Mouse (Mus musculus): ENCODE measurements around the gene Retn.
A peak's percentile ranks its signal among the peaks of the same experiment; 100 is the strongest.

The Retn gene

DNA sequence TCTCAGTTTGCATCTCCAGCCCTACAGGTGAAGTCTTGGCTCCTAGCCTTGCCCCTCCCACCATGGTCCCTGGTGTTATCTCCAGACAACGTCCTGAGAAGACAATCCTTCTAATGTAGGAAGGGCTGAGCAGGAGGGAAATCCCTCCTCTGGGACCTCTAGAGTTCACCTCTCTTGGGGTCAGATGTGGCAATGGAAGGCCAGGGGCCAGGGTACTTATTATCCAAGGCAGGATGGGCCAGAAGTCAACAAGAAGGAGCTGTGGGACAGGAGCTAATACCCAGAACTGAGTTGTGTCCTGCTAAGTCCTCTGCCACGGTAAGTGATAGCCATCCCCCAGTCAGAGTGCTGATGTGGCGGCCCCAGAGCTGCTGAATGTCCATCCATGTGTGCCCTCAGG, at the start of gene Retn:
Gene Retn (plus strand): TSS at position 245 of the 400 bp plus-strand sequence.
- no peak for DNase-seq

DNA sequence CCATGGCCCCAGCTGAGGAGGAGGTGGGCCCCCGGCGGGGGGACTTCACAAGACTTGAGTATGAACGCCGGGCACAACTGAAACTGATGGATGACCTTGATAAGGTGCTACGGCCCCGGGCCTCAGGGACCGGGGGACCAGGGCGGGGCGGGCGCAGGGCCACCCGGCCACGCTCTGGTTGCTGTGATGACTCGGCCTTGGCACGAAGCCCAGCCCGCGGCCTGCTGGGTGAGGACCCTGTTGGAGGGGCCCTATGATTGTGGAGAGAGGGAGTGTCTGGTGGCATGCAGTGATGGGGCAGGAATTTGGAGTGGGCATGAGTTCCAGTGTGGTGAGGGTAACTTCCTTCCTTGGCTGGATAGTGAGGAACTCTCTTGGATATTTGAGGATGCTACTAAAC, 49.0 kb upstream of the Retn start:
- DNase-seq = no peak

GRCm38 (mm10) chr8:3607822-3608221, 47.7 kb upstream of the Retn start:
- no peak for DNase-seq

DNA sequence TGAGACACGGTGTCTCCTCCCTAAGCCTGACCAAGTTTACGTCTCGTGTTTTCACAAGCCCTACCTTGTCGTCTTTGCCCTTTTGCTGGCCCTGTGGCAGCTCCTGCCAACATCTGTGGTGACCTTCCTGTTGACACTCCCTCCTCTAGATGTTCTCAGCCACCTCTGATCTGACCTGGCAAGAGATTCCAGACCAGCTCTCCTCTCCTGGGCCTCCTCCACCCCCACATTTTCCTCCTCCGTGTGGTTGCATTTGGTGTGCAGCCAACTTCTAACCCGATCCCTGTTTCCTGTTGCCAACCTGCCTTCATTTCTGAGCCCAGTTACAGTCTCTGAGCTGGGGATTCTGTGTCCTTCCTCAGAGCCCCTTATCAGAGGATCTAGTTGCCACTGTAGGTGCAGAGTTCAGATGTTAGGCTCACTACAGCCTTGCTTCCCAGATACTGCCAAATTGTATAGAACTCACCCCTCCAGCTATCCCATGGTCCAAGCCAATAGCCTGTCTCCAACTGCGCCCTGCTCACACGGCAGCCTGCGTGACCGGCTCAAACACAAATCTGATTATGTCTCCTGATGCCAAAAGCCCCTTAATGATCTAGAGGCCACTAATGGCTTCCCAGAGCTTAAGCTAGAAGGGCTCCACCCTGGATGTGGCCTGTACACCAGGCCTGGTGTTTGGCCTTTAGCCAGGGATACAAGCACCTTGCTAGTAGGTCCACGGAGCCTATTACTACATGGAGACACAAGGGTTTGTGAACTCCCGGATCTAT, 46.3 kb upstream of the Retn start:
- no peak for DNase-seq

GRCm38 (mm10) chr8:3609816-3610150, 45.8 kb upstream of the Retn start:
- no peak for DNase-seq

DNA sequence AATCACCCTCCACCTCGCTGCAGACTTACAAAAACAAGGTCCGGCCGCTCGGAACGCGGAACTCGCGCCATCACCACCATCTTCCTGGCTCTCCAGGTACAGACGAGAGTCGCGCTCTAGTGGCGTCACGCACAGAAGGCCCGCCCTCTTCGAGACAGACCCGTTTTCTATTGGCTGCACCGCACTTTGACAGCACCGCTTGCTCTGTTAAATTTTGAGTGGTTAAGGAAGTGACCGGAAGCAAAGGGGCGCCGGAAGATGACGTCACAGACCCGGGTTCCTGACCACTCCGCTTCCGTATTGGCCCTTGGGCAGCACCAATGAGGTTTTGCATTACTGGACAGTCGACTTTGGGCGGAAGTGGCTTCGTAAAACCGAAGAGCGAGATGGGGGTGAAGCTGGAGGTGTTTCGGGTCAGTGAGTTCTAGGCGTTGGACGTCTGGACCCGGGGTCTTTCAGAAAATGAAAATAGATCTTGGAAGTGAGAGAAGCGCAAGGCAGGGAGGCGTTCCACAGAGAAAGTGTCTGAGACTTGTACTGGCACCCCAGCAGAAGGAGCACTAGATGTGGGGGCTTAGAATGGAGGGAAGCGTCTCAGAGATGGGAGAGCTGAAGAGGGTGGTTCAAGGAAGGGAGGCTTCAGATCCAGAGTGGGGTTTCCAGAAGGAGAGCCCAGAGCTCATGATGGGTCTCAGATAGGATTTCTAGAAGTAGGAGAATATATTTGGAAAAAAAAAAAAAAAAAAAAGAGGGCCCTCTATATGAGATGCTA, 34.2 kb upstream of the Retn start, which contains the start of the genes Xab2 and Pet100:
Gene Xab2 (minus strand): TSS at position 118 of the 772 bp plus-strand sequence.
Gene Pet100 (plus strand): TSS at position 350 of the 772 bp plus-strand sequence.
- DNase-seq = peak; percentile 98

DNA sequence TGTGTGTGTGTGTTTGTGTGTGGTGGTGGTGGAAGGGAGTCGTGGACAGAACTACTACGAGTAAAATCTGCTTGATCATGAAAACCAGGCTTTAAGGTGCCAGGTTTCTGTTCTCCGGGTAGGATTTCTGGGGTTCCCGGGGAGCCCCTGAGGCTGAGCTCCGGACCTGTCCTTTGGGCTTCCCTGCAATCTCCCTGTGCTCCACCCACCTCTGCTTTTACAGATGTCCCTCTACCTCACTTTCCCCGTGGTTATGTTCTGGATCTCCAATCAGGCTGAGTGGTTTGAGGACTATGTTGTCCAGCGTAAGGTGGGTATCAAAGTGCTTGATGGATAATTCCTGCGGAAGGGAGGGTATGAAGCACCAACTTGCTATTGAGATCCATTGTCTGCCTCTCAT, 33.5 kb upstream of the Retn start:
- no peak for DNase-seq

- DNase-seq = no peak
Measured at GRCm38 (mm10) chr8:3625445-3625844, 30.1 kb upstream of the Retn start, which contains the start of gene Pcp2. Gene Pcp2, minus strand, starts transcription at chr8:3625545.

DNA sequence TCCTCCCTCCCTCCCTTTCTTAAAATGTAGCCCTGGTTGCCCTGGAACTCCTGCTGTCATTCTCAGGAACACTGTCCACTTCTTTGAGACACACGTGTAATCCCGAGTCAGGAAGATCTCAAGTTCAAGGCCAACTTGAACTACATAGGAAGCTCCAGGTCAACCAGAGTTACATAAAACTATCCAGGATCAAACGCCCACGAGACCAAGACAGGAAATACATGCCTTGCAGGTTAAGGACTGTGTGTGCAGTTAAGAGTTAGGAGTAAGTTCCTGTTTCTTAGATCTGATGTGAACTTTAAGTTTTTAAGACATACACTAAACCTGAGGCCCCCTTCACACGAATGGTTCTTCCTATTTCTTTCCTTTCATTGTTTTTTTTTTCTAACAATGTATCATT, 28.6 kb upstream of the Retn start:
- no peak for DNase-seq

GRCm38 (mm10) chr8:3628014-3628413, 27.6 kb upstream of the Retn start:
- DNase-seq = no peak

DNA sequence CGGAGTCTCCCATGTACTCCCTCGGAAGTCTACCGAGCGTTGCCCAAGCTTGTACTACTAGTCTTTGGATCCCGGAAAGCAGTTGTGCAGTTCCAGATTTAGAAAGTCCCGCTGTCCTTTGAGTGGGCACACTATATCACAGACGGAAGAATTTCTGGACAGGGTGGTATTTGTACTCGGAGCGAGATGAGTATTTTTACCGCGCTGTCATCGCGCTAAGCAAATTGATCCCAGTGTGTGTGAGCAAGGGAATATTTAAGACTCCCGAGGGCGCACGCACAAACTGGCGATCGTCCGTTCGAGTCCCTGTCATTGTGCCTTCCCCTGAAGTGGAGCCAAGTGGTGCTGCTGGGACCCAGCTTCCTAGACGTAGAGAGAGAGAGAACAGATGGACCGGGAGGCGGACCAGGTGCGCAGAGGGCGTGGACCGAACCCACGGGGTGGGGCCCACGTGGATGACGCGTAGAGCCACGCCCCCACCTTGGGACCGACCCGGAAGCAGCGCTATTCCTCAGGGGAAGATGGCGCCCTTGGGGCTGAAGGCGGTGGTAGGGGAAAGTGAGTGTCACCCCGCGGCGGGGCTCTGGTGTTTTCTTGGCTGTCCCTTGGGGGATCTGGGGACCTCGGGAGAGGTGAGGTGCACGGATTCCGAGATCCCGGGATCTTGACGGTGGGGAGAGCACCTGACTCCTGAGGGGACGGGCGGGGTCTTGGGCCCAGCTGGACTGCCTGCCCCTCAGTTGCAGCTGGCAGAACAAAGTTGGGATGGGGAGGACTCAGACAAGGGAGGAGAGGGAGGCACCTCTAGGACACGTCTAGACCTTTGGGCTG, 24.7 kb upstream of the Retn start, which contains the start of gene Stxbp2:
Gene Stxbp2 (plus strand): TSS at position 309 of the 831 bp plus-strand sequence.
- DNase-seq = peak; percentile 80

GRCm38 (mm10) chr8:3631478-3631875, 24.1 kb upstream of the Retn start:
- no peak for DNase-seq

- no peak for DNase-seq
Measured at GRCm38 (mm10) chr8:3645804-3646203, 9.8 kb upstream of the Retn start.

DNA sequence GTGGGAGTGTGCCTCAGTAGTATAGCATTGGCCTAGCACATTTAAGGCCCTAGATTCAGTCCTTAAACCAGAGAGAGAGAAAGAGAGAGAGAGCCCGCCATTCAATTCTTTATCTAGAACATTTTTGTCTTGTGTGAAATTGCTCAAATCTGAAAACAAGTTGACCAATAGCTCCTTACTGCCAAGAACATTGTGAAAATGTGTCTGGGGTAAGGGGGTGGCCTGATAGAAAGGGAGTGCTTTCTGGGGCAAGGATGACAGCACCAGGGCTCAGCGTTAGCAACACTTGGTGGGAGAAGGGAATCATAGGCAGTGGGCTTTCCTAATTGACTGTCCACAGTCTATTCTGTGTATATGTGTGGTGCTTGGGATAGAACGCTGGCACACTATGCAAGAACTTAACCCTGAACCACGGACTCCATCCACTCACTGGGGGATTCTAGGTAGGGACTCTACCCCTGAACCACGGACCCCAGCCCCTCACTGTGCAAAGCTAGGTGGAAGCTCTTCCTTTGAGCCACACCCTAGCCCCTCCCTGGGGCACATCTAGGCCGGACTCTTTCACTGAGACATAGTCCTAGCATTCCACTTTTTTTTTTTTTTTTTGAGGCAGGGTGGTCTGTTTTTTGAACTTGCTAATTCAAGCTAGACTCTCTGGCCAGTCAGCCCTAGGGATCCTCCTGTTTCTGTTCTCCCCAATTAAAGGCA, 8.6 kb upstream of the Retn start:
- no peak for DNase-seq

DNA sequence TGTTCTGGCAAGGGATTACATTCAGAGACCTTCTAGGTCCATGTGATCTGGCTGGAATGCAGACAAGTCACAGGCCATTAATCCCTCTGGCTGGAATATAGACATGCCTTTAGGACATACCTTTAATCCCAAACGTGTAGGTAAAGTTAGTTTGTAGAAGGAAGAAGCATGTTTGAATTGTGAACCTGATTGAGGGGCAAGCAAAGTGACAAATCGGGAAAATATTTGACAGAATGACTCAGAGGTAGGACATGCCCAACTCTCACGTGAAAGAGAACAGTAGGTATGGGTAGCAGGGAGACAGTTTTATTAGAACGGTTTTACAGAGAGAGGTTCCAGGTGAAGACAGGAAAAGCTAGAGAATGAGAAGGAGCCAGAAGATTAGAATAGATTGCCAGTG, 8.0 kb upstream of the Retn start:
- no peak for DNase-seq

DNA sequence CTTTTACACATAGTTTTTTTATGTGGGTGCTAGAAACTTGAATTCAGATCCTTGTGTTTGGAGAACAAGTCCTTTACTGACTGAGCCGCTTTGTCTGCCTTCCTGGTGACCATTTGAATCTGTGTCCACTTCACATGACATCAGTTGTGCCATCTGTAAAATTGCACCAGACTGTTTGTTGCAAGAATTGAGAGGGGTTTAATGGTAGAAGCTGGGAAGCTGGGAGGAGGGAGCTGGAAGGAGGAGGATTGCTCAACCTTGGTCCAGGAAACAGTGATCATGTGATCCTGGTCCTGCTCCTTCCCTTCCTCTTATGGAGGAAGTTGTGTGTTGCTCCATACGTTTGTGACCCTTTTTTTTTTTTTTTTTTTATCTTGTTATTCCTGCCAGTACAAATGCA, 7.3 kb upstream of the Retn start:
- DNase-seq = no peak

DNA sequence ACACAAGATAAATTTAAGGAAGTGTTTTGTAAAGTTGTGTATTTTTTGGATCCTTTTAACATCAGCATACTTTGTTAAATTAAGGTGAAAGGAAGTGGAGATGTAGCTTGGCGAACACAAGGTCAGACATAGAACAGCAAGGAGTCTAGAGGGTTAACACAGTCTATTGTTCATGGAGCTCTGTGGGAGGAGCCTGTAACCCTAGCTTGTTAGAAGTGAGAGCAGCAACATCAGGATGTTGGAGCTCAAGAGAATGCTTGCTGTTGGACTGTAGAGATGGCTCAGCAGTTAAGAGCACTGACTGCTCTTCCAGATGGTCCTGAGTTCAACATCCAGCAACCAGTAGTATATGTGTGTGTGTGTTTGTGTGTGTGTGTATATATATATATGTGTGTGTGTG, 6.6 kb upstream of the Retn start:
- no peak for DNase-seq

GRCm38 (mm10) chr8:3652845-3653244, 2.7 kb upstream of the Retn start:
- DNase-seq = no peak

GRCm38 (mm10) chr8:3654726-3655508, 653 bp upstream of the Retn start:
- no peak for DNase-seq

- no peak for DNase-seq
Measured at GRCm38 (mm10) chr8:3656725-3657381, 1.3 kb downstream of the Retn start.

- no peak for DNase-seq
Measured at GRCm38 (mm10) chr8:3660889-3661288, 5.3 kb downstream of the Retn start.

All from cerebellum, adult 11 months (tissue).